Mouse (Mus musculus): ENCODE results near the gene Gng12. TPM values are rescaled to one million over a fixed set of nuclear protein-coding genes. Genes with fewer than 3 reads are reported as not detected.

Gene Gng12
- total and polyA plus RNA-seq, 2 experiments from 2014 or later = 27.8 to 52.0 TPM

DNA sequence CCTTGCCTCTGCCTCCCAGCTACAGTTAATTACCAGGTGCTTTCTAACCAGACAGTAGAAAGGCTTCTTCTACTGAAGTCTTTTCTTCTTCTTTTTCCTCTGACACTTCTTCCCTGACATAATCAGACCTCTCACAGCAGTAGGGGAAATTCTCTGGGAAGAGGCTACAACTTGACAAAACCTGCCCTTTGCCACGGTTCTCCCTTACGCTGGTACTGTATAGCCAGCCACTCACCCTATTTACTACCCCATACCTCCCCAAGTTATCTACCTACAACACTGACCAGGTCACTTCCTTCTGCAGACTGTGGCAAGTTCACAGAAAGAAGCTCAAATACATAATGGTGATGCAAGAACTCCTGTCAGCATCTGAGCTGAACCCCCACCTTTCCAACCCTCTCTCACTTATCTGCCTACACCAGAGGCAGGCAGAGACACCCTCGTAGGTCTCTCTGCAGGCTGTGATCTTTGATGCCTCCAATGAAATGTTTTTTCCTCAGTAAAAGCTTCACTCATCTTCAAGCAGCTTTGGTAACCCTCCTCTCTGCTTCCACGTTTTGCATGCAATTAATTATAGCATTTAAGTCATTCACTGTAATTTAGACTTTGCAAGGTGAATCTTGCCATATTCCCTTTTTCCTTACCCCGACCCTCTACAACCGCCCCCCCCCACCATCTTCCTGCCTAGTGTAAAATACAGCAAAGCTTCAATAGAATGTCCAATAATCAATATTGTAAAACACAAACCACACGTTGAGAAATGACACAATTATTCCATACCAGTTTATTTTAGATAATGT lies 138.3 kb downstream of the Gng12 start:
- no peaks in the 10 kb centered on the region; the same call in 1 of the 2 replicates for H3K27me3 ChIP-seq (ENCODE audit: insufficient read depth, low read length)
- DNase-seq = no peak
- peaks cover 6% of the 10 kb centered on the region; the same call in 1 of the 2 replicates for H3K4me1 ChIP-seq (ENCODE audit: insufficient read depth)
- no peak for ATAC-seq
- no peak overlapping the region for H3K4me3 ChIP-seq (ENCODE audit: low read depth, low read length)
- TF ChIP-seq CTCF (IDR thresholded peaks at IDR 0.05; ENCODE audit: low read depth) = no peak
- no peaks in the 10 kb centered on the region for H3K9me3 ChIP-seq (ENCODE audit: low read length)
- no peak overlapping the region for H3K4me2 ChIP-seq (ENCODE audit: low read depth)
- WGBS = 57% methylated on average over 7 of the region's 7 CpGs
- H3K27ac ChIP-seq (ENCODE audit: low read depth, low read length) = no peak overlapping the region
- H3K36me3 ChIP-seq (ENCODE audit: insufficient read depth) = no peaks in the 10 kb centered on the region
- H3K9ac ChIP-seq = no peak overlapping the region

- WGBS = 10% methylated on average over 19 of the region's 19 CpGs
- no peak for DNase-seq
- ATAC-seq = no peak
These were observed 139.4 kb downstream of the Gng12 start for GRCm38 (mm10) chr6:67035388-67036299.

DNA sequence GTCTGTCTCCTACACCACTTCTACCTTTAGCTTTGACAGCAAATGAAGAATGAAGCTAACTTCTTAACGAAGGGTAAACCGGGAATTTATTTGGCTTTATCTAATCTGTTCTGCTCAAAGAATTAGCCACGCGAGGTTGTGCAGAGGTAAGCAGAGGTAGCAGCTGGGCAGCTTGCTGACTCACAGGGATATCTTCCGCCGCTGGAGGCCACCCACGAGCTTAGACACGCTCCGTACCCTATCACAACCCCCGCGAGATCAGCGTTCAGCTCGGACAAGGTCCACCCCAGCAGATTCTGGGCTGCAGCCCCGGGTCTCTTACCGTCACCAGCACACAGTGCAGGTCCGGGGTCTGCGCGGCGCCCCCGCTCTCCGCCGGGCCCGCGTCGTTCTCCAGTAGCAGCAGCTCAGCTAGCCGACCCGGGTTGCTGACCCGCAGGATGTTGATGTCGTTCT lies 140.2 kb downstream of the Gng12 start:
- H3K4me3 ChIP-seq (ENCODE audit: low read depth, low read length) = peak overlapping the region; percentile 73
- peak; percentile 76 for DNase-seq
- no peaks in the 10 kb centered on the region for H3K9me3 ChIP-seq (ENCODE audit: low read length)
- ATAC-seq = peak; percentile 82
- peak; percentile 70 for TF ChIP-seq CTCF (IDR thresholded peaks at IDR 0.05; ENCODE audit: low read depth)
- H3K9ac ChIP-seq = peak overlapping the region; percentile 62
- no peaks in the 10 kb centered on the region for H3K36me3 ChIP-seq (ENCODE audit: insufficient read depth)
- peak overlapping the region; percentile 77 for H3K27ac ChIP-seq (ENCODE audit: low read depth, low read length)
- H3K4me1 ChIP-seq (ENCODE audit: insufficient read depth) = peaks cover 6% of the 10 kb centered on the region; the same call in 1 of the 2 replicates
- H3K27me3 ChIP-seq (ENCODE audit: insufficient read depth, low read length) = no peaks in the 10 kb centered on the region
- WGBS = 2% methylated on average over 29 of the region's 29 CpGs
- peak overlapping the region; percentile 87 for H3K4me2 ChIP-seq (ENCODE audit: low read depth)

More at GRCm38 (mm10) chr6:67035388-67036299, 139.4 kb downstream of the Gng12 start:
- Histone ChIP-seq H3K27ac (ENCODE audit: low read depth, low read length) (no peak overlapping the region), H3K9me3 (ENCODE audit: low read length) (no peaks in the 10 kb centered on the region), H3K4me3 (ENCODE audit: low read depth, low read length) (peak overlapping the region; percentile 73), H3K4me1 (ENCODE audit: insufficient read depth) (peaks cover 6% of the 10 kb centered on the region; the same call in 1 of the 2 replicates), H3K36me3 (ENCODE audit: insufficient read depth) (no peaks in the 10 kb centered on the region), H3K4me2 (ENCODE audit: low read depth) (peak overlapping the region; percentile 87), H3K9ac (peak overlapping the region; percentile 62; the same call in 1 of the 2 replicates), H3K27me3 (ENCODE audit: insufficient read depth, low read length) (no peaks in the 10 kb centered on the region; the same call in 1 of the 2 replicates)
- TF ChIP-seq CTCF (IDR thresholded peaks at IDR 0.05; ENCODE audit: low read depth) = no peak

- peaks cover 6% of the 10 kb centered on the region; the same call in 1 of the 2 replicates for H3K4me1 ChIP-seq (ENCODE audit: insufficient read depth)
- TF ChIP-seq CTCF (IDR thresholded peaks at IDR 0.05; ENCODE audit: low read depth) = no peak
- peak within 1 kb of the TSS; percentile 87 for H3K4me2 ChIP-seq (ENCODE audit: low read depth)
- H3K27me3 ChIP-seq (ENCODE audit: insufficient read depth, low read length) = no peaks in the 10 kb centered on the region
- peak within 1 kb of the TSS; percentile 73 for H3K4me3 ChIP-seq (ENCODE audit: low read depth, low read length)
- 2% methylated on average over 69 of the region's 69 CpGs for WGBS
- H3K36me3 ChIP-seq (ENCODE audit: insufficient read depth) = no peaks in the 10 kb centered on the region
- no peaks in the 10 kb centered on the region for H3K9me3 ChIP-seq (ENCODE audit: low read length)
- DNase-seq (peak; percentile 87), ATAC-seq (peak; percentile 92)
- H3K9ac ChIP-seq = peak within 1 kb of the TSS; percentile 62
- peak within 1 kb of the TSS; percentile 77 for H3K27ac ChIP-seq (ENCODE audit: low read depth, low read length)
These were observed 140.8 kb downstream of the Gng12 start, which contains the start of gene Gadd45a for GRCm38 (mm10) chr6:67036837-67037628. Gadd45a (minus strand) TSS chr6:67037457.

GRCm38 (mm10) chr6:67038964-67039363 lies 142.8 kb downstream of the Gng12 start:
- WGBS = over 99% methylated on average over 3 of the region's 3 CpGs
- Histone ChIP-seq H3K9me3 (ENCODE audit: low read length) (no peaks in the 10 kb centered on the region), H3K9ac (no peak overlapping the region), H3K27ac (ENCODE audit: low read depth, low read length) (no peak overlapping the region), H3K27me3 (ENCODE audit: insufficient read depth, low read length) (no peaks in the 10 kb centered on the region), H3K36me3 (ENCODE audit: insufficient read depth) (no peaks in the 10 kb centered on the region), H3K4me1 (ENCODE audit: insufficient read depth) (peaks cover 6% of the 10 kb centered on the region; the same call in 1 of the 2 replicates), H3K4me3 (ENCODE audit: low read depth, low read length) (no peak overlapping the region), H3K4me2 (ENCODE audit: low read depth) (no peak overlapping the region)
- ATAC-seq (no peak), DNase-seq (no peak)
- TF ChIP-seq CTCF (IDR thresholded peaks at IDR 0.05; ENCODE audit: low read depth) = no peak

GRCm38 (mm10) chr6:67040904-67041410 lies 144.8 kb downstream of the Gng12 start:
- Histone ChIP-seq H3K36me3 (ENCODE audit: insufficient read depth) (no peaks in the 10 kb centered on the region), H3K4me2 (ENCODE audit: low read depth) (no peak overlapping the region), H3K9ac (no peak overlapping the region), H3K9me3 (ENCODE audit: low read length) (no peaks in the 10 kb centered on the region), H3K4me1 (ENCODE audit: insufficient read depth) (no peaks in the 10 kb centered on the region), H3K4me3 (ENCODE audit: low read depth, low read length) (no peak overlapping the region), H3K27ac (ENCODE audit: low read depth, low read length) (no peak overlapping the region), H3K27me3 (ENCODE audit: insufficient read depth, low read length) (no peaks in the 10 kb centered on the region)
- DNase-seq (no peak), ATAC-seq (no peak)
- TF ChIP-seq CTCF (IDR thresholded peaks at IDR 0.05; ENCODE audit: low read depth) = no peak
- 44% methylated on average over 4 of the region's 4 CpGs for WGBS
